16 mouse cellular contexts compared by ENCODE assay signal in genomic region chr5:74693836-74694235, GRCm38 (mm10). TPM values are rescaled to one million over a fixed set of nuclear protein-coding genes. Genes with fewer than 3 reads are reported as not detected.
DNase-seq lines count a peak whose midpoint lies in the region; ATAC-seq lines count a peak whose summit lies in the region.
"Had no signal": no experiment of that assay in that cellular context is flagged by ENCODE, and none has a peak within 500 bp of the region (broad histone marks: within the 10 kb centered on the region; RNA-seq: fewer than 3 reads in every experiment).

No protein-coding gene starts in this region.

- no peaks in the 10 kb centered on the region for H3K4me1 ChIP-seq in liver, embryonic 11.5 days (replicated peaks; ENCODE audit: control insufficient read depth, insufficient read depth, low read length)
- H3K4me1 ChIP-seq: forebrain, embryonic 10.5 days; hindbrain, embryonic 15.5 days; intestine, embryonic 15.5 days; kidney, embryonic 15.5 days; midbrain, embryonic 12.5 days had no signal

- no peaks in the 10 kb centered on the region for H3K36me3 ChIP-seq in liver, embryonic 11.5 days (ENCODE audit: control insufficient read depth, insufficient read depth, low read length)
- H3K36me3 ChIP-seq: forebrain, embryonic 10.5 days; hindbrain, embryonic 15.5 days; intestine, embryonic 15.5 days; kidney, embryonic 15.5 days; midbrain, embryonic 12.5 days had no signal

- intact Hi-C loops in gastrocnemius, postnatal 14 days (cut with DNase I; ENCODE audit: low total_unique reads), result no loop called here

- no peak overlapping the region for H3K9ac ChIP-seq in liver, embryonic 11.5 days (ENCODE audit: low read depth, low read length)
- H3K9ac ChIP-seq: hindbrain, embryonic 15.5 days; intestine, embryonic 15.5 days; kidney, embryonic 15.5 days; midbrain, embryonic 12.5 days had no signal

- no peak for ATAC-seq in liver, embryonic 11.5 days (replicated peaks; ENCODE audit: low FRiP score)
- ATAC-seq: intestine, embryonic 15.5 days had no signal

- no peak overlapping the region for H3K4me2 ChIP-seq in liver, embryonic 11.5 days
- H3K4me2 ChIP-seq: heart, embryonic 11.5 days; hindbrain, embryonic 15.5 days; intestine, embryonic 15.5 days; kidney, embryonic 15.5 days; midbrain, embryonic 12.5 days had no signal

- peak; percentile 40 for DNase-seq in gastrocnemius, postnatal 10 days
- no peak for DNase-seq in gastrocnemius, postnatal 4 days (ENCODE audit: low spot score in 2 of 2)
- peak; percentile 65 to 78 for DNase-seq in cerebellum, adult 18-20 months
- peak; percentile 52 for DNase-seq in cerebellum, adult 8-10 months
- DNase-seq in gastrocnemius, postnatal 14 days, result peak; percentile 41
- no peak for DNase-seq in layer of hippocampus, adult 9-10 months (ENCODE audit: low spot score)
- no peak for DNase-seq in liver, embryonic 11.5 days (ENCODE audit: low spot score)
- DNase-seq: layer of hippocampus, postnatal 36 days; lung, adult 2 months; thymus, postnatal 14 days had no signal

- no peaks in the 10 kb centered on the region for H3K27me3 ChIP-seq in liver, embryonic 11.5 days (replicated peaks; ENCODE audit: control insufficient read depth, insufficient read depth, low read length)
- H3K27me3 ChIP-seq: hindbrain, embryonic 15.5 days; intestine, embryonic 15.5 days; kidney, embryonic 15.5 days; midbrain, embryonic 12.5 days had no signal

- H3K4me3 ChIP-seq in liver, embryonic 11.5 days (ENCODE audit: low read depth, low read length), result no peak overlapping the region
- H3K4me3 ChIP-seq: forebrain, embryonic 10.5 days; hindbrain, embryonic 15.5 days; intestine, embryonic 15.5 days; kidney, embryonic 15.5 days; midbrain, embryonic 12.5 days had no signal

- H3K27ac ChIP-seq in liver, embryonic 11.5 days (ENCODE audit: low read depth, low read length), result no peak overlapping the region; the same call in 1 of the 2 replicates
- H3K27ac ChIP-seq: forebrain, embryonic 10.5 days; hindbrain, embryonic 15.5 days; intestine, embryonic 15.5 days; kidney, embryonic 15.5 days; midbrain, embryonic 12.5 days had no signal

- no peaks in the 10 kb centered on the region for H3K9me3 ChIP-seq in liver, embryonic 11.5 days (ENCODE audit: control insufficient read depth, low read length)
- H3K9me3 ChIP-seq: forebrain, embryonic 10.5 days; hindbrain, embryonic 15.5 days; intestine, embryonic 15.5 days; kidney, embryonic 15.5 days; midbrain, embryonic 12.5 days had no signal

- WGBS in liver, embryonic 11.5 days, result 46% methylated on average over 2 of the region's 2 CpGs

RNA-seq across cellular contexts. Expression of gene Lnx1, which starts 8.9 kb away (rescaled TPM):
- 1 to 10 TPM; 1.3 to 2.0 TPM for total RNA-seq in gastrocnemius, postnatal 10 days (2021)
- under 1 TPM; 0.57 to 0.83 TPM for total RNA-seq in gastrocnemius, postnatal 4 days (2021)
- total RNA-seq in gastrocnemius, postnatal 14 days (2021), result 1 to 10 TPM; 1.3 to 3.7 TPM
- polyA plus RNA-seq in liver, embryonic 11.5 days (2014; fragmentation: Nextera tagmentation; extraction: Ambion mirVana), result 0.49 and 0.52 TPM in 2 replicates

Comparison
In these comparisons a context has a peak if more than half of its experiments do, and no peak if none do; other contexts are left out.
1. DNase-seq: peak in gastrocnemius, postnatal 10 days (single experiment), cerebellum, adult 18-20 months (2 of 2), cerebellum, adult 8-10 months (single experiment) and gastrocnemius, postnatal 14 days (single experiment); none in gastrocnemius, postnatal 4 days (0 of 2), layer of hippocampus, adult 9-10 months (single experiment) and liver, embryonic 11.5 days (single experiment).